Mouse (Mus musculus) kidney, adult 2 months (tissue): ENCODE data around the gene Duxbl2. TPM values are rescaled to one million over a fixed set of nuclear protein-coding genes. Genes with fewer than 3 reads are reported as not detected.
"Not testable (repeated sequence)": the region's sequence is repeated elsewhere in the genome, so short reads cannot be mapped to it uniquely, and the experiment has no call there.

ENCODE experiments used
- DNase-seq: peaks from one replicate; pipeline ENCODE4 v3.0.0; 2021
- H3K27ac ChIP-seq: fragments of 200-500 bp; 2 replicates; pipeline ENCODE4 v1.5.1; 2012; ENCODE audit warnings: low read depth, low read length, control low read depth, inconsistent platforms; ENCODE audit not compliant: insufficient read depth
- H3K27me3 ChIP-seq: fragments of 200-500 bp; replicated peaks from 2 replicates; pipeline ENCODE4 v1.6.1; 2012; ENCODE audit warnings: mild to moderate bottlenecking, moderate library complexity, low read length, inconsistent platforms; ENCODE audit not compliant: control insufficient read depth, insufficient read depth
- H3K36me3 ChIP-seq: fragments of 200-500 bp; 2 replicates; pipeline ENCODE4 v1.6.1; 2012; ENCODE audit warnings: mild to moderate bottlenecking, moderate library complexity, low read length, inconsistent platforms; ENCODE audit not compliant: control insufficient read depth, insufficient read depth
- H3K4me1 ChIP-seq: fragments of 200-500 bp; 2 replicates; pipeline ENCODE4 v1.6.1; 2011; ENCODE audit warnings: low read length; ENCODE audit not compliant: control insufficient read depth, insufficient read depth
- H3K4me3 ChIP-seq: fragments of 200-500 bp; 2 replicates; pipeline ENCODE4 v1.5.1; 2011; ENCODE audit warnings: mild to moderate bottlenecking, low read depth, low read length, control low read depth; ENCODE audit not compliant: insufficient read depth
- WGBS: fragments of 180-500 bp; shearing (Covaris S2); methylation state at CpG from one replicate; pipeline ENCODE4 v1.1.7; 2018; 5-methylcytosine and 5-hydroxymethylcytosine counted together
- polyA plus RNA-seq: library from polyadenylated mRNA; depleted of rRNA; stranded (reverse); fragments of >200 nt; gene quantifications from 2 replicates; pipeline ENCODE4 v1.2.3, GENCODE M21; 2012; rRNA removed

The Duxbl2 gene
- not detected in 2 replicates for polyA plus RNA-seq

GRCm38 (mm10) chr14:26118150-26118549 lies at the start of gene Duxbl2:
Duxbl2 (plus strand) TSS chr14:26118349.
- no CpG with 5 or more reads among the region's 7 CpGs for WGBS

GRCm38 (mm10) chr14:26076620-26077390 lies 41.3 kb upstream of the Duxbl2 start:
- not testable (repeated sequence) for H3K36me3 ChIP-seq, DNase-seq
- no CpG with 5 or more reads among the region's 5 CpGs for WGBS

More at GRCm38 (mm10) chr14:26118150-26118549, at the start of gene Duxbl2:
- not testable (repeated sequence) for DNase-seq, H3K4me3 ChIP-seq, H3K27me3 ChIP-seq, H3K36me3 ChIP-seq, H3K27ac ChIP-seq, H3K4me1 ChIP-seq

DNA sequence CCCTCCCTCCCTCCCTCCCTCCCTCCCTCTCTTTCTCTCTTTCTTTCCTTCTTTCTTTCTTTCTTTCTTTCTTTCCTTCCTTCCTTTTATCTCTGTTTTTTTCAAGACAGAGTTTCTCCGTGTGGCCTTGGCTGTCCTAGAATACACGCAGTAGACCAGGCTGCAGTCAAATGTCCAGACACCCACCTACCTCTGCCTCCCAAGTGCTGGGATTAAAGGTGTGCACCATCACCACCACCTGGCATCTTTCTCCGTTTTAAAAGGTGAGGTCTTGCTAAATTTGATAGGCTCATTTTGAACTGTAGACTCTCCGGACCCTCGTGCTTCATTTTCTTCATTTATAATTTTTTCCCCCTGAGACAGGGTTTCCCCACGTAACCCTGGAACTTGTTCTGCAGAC lies 36.9 kb upstream of the Duxbl2 start, which contains the start of gene Cphx2:
TSS of gene Cphx2 (plus strand) at position 301 of the 400 bp plus-strand sequence.
- not testable (repeated sequence) for H3K27ac ChIP-seq, H3K4me1 ChIP-seq
- WGBS: no CpG with 5 or more reads among the region's 6 CpGs

More at GRCm38 (mm10) chr14:26076620-26077390, 41.3 kb upstream of the Duxbl2 start:
- H3K27ac ChIP-seq, H3K4me3 ChIP-seq, H3K4me1 ChIP-seq, H3K27me3 ChIP-seq: not testable (repeated sequence)

GRCm38 (mm10) chr14:26081997-26082396 lies 36.2 kb upstream of the Duxbl2 start, which contains the start of gene Cphx3:
Cphx3 (plus strand) TSS chr14:26082297.
- H3K4me3 ChIP-seq, H3K27ac ChIP-seq, H3K36me3 ChIP-seq, DNase-seq, H3K27me3 ChIP-seq, H3K4me1 ChIP-seq: not testable (repeated sequence)
- no CpG with 5 or more reads among the region's 1 CpGs for WGBS

More for the DNA sequence above, 36.9 kb upstream of the Duxbl2 start, which contains the start of gene Cphx2:
- not testable (repeated sequence) for DNase-seq, H3K36me3 ChIP-seq, H3K27me3 ChIP-seq, H3K4me3 ChIP-seq

DNA sequence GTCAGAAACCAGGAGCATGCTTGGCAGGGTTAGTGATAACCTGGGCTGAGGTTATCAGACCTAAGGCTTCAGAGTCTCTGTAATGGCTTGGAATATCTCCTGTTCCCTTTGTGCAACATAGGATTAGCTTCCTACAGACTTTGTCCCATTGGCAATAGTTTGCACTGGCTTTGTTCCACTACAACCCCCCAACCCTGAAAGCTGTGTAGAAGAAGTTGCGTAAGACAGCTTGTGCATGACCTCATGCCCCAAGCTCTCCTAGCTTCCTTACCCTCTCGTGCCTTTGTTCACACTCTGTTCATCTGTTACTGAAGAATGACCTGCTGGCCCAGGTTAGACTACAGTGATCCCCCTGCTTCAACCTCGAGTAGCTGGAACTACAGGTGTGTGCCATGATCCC lies 20.5 kb upstream of the Duxbl2 start:
- not testable (repeated sequence) for H3K4me3 ChIP-seq, H3K27ac ChIP-seq, H3K4me1 ChIP-seq, DNase-seq, H3K27me3 ChIP-seq, H3K36me3 ChIP-seq
- WGBS: no CpG with 5 or more reads among the region's 3 CpGs

DNA sequence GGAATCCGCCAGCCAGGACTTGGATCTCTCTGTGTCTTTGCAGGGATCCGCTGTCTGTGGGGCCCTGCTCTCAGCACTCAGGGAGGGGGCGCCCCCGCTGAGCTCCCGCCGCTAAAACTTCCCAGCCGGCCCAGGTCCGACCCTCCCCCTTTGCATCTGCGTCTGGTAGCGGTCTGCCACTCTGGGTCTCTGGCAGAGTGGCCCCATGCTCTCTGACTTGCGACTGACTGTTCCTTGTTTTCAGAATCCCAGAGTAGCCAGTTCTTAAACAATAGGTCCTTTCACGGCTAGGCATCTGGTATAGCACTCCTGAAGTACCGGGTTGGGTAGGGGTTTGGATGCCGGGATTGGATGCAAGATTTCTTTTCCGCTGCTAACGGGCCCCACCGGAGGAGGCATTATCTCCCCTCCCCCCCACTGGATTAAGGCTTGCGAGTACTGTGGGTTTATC lies 426 bp downstream of the Duxbl2 start:
- H3K27ac ChIP-seq, DNase-seq, H3K36me3 ChIP-seq, H3K27me3 ChIP-seq, H3K4me1 ChIP-seq, H3K4me3 ChIP-seq: not testable (repeated sequence)
- WGBS: no CpG with 5 or more reads among the region's 18 CpGs

DNA sequence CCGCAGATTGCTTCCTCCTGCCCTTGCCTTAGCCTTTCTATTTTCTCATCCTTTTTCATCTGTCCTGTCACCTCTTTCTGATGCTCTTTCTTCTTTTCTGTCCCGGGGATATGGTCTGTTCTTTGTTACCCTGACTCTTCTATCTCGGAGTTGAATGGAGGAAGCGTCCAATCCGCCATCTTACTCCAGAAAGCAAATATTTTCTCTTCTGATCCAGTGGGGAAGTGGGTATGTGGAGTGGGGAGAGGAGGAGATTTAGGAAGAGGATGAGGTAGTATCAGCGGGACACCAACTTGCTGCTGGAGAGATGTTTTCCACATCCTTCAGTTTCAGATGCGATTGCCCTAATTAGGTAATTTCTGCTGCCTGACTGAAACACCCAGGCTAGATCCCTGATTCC lies 946 bp downstream of the Duxbl2 start:
- no CpG with 5 or more reads among the region's 7 CpGs for WGBS
- not testable (repeated sequence) for H3K27ac ChIP-seq

GRCm38 (mm10) chr14:26147095-26147494 lies 28.9 kb downstream of the Duxbl2 start:
- not testable (repeated sequence) for DNase-seq, H3K4me3 ChIP-seq, H3K27ac ChIP-seq, H3K27me3 ChIP-seq, H3K4me1 ChIP-seq, H3K36me3 ChIP-seq
- no CpG with 5 or more reads among the region's 2 CpGs for WGBS

More for the DNA sequence above, 946 bp downstream of the Duxbl2 start:
- H3K4me3 ChIP-seq, H3K27me3 ChIP-seq, H3K36me3 ChIP-seq, H3K4me1 ChIP-seq, DNase-seq: not testable (repeated sequence)

- H3K36me3 ChIP-seq, H3K27ac ChIP-seq, DNase-seq, H3K4me3 ChIP-seq, H3K4me1 ChIP-seq, H3K27me3 ChIP-seq: not testable (repeated sequence)
- no CpG with 5 or more reads among the region's 7 CpGs for WGBS
These were observed 37.9 kb downstream of the Duxbl2 start for GRCm38 (mm10) chr14:26156032-26156431.

- not testable (repeated sequence) for H3K4me3 ChIP-seq, H3K4me1 ChIP-seq, DNase-seq, H3K36me3 ChIP-seq, H3K27me3 ChIP-seq, H3K27ac ChIP-seq
- no CpG with 5 or more reads among the region's 9 CpGs for WGBS
These were observed 43.0 kb downstream of the Duxbl2 start for GRCm38 (mm10) chr14:26161156-26161555.

DNA sequence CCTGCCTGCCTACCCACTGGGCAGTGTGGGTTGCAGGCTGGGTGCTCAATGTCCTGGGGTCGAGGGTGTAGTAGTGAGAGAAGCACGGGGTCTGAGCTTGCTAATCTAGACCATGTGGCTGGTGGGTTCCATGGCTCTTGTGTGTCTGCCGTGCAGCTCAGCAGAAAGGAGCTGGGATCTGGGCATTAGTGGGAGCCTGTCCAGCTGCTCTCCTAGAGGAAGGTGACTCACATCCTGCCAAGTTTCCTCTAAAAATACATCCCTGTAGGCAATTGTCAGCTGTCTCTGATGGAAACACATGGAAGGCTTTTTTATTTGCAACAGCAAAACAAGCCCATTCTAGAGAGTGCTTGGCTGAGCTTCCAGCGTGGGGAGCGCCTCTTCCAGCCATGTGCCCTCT lies 44.3 kb downstream of the Duxbl2 start:
- not testable (repeated sequence) for H3K36me3 ChIP-seq, H3K4me3 ChIP-seq, H3K27me3 ChIP-seq, H3K27ac ChIP-seq, DNase-seq, H3K4me1 ChIP-seq
- WGBS: no CpG with 5 or more reads among the region's 5 CpGs
